Mouse (Mus musculus) hindlimb bud, embryonic 11.5 days (tissue): ENCODE measurements around the gene Cbwd1.

ENCODE experiments used
- DNase-seq: peaks from one replicate; pipeline ENCODE4 v3.0.0-alpha.2; 2012; ENCODE audit warnings: low read depth, low spot score; ENCODE audit errors: extremely low spot score

Cbwd1 gene

DNA sequence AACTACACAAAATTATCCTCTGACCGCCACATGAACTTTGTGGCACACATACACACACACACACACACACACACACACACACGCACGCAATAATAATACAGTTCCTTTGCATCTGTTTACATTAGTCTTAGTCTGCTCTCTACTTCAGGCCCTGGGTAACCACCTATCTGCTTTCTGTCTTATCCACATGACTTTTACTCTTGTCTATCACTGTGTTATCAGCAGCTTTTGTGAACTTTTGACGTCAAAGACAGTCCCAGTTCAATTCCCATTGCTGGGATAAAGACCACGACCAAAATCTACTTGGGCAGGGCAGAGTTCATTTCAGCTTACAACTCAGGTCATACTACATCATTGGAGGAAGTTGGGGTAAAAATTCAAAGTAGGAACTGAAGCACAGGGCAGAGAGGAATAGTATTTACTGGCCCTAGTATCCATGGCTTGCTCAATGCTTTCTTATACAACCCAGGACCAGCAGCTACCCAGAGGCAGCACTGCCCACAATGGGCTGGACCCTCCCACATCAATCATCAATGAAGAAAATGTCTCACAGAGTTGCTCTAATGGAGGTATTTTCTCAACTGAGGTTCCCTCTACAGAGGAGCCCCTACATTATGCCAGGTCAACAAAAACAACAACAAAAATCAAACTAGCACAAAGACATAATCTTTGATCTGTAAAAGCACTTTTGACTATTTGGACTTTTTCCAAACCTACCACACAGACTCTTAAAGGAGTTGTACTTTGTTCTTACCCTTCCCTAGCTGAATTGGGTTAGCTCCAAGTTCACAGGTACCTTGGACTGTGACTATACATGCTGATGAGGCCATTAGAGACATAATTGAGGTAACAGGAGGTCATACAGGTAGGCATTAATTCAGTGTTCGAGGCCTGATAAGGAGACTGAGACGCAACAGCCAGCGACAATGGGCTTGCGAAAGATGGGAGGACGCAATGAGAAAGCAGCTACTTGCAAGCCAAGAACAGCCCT, 17.7 kb upstream of the Cbwd1 start:
- no peak for DNase-seq

GRCm38 (mm10) chr19:24977991-24978390, 16.6 kb upstream of the Cbwd1 start:
- DNase-seq = no peak

DNA sequence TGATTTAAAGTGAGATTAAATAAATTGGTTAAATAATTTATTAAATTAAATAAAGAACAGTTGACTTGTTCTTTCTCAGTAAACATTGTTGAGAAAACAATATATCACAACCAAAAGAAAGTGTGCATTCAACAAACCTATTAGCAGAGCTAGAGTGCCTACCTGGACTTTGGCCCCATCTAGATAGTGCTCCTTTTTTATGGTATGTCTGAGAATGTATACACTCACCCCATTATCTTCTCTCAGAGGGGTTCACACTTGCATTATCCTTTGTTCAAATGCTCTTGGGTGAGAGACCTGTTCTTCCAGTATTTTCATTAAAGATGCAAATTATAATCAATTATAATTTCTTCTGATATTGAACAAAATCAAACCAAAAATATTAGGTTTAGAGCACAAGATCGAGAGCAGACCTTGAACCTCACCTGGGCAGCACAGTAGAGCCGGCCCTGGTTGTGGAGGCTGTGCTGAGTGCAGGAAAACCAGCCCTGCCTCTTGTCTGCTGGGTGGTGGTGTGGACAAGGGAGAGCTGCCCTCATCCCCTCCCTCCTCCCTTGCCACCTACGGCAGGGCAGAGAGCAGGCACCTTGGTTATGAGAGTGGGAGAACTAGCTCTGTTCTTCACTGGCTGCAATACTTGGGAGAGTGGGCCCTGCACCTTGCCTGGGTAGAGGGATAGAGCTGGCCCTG, 11.4 kb upstream of the Cbwd1 start:
- DNase-seq = no peak

DNA sequence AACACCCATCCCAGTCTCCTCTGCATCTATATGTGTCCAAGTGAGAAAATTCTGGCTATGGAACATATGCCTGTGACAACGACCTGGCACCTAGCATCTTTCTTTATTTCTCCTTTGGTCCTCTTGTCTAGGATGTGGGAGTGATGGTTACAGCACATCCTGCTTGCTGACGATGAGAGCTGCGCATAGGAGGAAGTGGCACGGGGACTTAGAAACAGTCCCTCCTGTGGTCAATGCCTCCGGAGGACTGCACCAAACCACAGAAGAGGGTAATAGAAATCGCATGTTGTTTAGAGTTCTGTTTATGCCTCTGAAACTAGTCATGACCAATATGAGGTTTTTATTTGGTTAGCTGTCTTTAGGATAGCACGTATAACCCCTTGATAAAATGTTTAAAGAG, 9.9 kb upstream of the Cbwd1 start:
- DNase-seq = no peak

GRCm38 (mm10) chr19:24966941-24967340, 5.5 kb upstream of the Cbwd1 start:
- no peak for DNase-seq

- DNase-seq = no peak
Observed at GRCm38 (mm10) chr19:24966203-24966602, 4.8 kb upstream of the Cbwd1 start.

DNA sequence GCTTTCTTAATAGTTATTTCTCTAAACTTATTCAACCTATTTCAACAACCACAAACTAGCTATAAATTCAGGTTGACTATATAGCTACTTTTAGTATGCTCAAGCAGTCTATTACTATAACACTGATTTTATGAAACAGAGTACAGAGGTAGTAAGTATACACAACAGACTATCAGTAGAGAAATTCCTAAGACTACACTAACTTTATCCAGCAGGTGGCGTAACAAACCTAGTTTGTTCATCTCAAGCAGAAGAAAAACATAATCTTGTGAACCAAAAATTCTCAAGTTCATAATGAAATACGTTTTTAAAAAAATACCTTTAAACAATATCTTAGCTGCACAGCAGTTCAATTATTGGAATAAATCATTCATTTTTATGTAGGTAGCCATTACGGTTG, 2.9 kb downstream of the Cbwd1 start:
- peak; percentile 52 for DNase-seq

- no peak for DNase-seq
Observed at GRCm38 (mm10) chr19:24945521-24946262, 15.7 kb downstream of the Cbwd1 start.

DNA sequence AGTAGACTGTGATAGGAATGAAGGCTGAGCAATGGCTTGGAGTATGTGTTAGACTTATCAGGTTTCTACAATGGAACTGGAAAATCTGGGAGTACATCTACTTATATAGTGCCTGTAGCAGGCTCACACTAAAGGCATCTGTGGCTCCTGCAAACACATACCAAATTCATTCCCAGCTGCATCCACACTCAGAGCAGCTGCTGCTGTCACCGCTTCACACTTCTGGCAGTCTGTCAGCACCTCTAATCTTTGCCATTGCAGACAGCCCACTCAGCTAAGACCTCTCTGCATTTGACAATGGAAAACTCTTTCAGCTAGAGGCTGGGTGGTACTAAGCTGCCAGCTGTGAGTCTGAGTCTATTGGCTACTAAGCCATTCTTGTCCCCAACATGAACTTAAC, 24.3 kb downstream of the Cbwd1 start:
- DNase-seq = no peak

DNA sequence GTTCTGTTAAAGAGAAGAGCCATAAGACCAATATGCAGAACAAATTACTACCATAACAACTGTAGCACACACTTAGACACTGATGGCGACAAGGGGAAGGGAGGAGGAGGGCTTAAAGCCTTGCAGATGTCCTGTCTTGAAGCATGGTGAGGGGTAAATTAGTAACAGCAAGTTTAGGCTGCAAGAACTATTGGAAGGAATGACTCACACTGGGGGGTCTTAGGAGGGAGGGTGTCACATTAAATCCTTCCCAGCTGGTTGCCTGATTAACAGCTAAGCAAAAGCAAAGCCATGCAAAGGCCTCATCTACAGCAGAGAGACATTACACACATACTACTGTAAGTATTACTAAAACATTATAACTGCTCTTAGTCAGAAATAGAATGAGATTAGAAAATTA, 32.4 kb downstream of the Cbwd1 start:
- no peak for DNase-seq

DNA sequence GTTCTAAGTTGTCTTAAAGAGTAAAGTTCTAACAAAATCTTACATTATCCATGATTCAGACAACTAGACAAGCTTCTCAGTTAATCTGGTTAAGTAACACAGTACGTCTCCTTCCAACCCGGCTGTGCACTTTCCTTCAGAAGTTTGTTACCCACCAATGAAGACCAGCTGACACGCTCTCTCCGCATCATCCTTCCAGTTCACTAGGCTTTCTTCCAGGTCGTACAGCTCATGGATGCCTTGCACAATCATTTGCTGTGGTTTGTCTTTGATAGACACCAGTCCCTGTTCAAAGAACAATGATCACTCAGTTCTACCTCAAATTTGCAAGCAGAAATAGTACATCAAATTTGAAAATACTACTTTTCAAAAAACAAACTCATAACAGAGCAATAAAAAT, 40.5 kb downstream of the Cbwd1 start:
- DNase-seq = no peak

DNA sequence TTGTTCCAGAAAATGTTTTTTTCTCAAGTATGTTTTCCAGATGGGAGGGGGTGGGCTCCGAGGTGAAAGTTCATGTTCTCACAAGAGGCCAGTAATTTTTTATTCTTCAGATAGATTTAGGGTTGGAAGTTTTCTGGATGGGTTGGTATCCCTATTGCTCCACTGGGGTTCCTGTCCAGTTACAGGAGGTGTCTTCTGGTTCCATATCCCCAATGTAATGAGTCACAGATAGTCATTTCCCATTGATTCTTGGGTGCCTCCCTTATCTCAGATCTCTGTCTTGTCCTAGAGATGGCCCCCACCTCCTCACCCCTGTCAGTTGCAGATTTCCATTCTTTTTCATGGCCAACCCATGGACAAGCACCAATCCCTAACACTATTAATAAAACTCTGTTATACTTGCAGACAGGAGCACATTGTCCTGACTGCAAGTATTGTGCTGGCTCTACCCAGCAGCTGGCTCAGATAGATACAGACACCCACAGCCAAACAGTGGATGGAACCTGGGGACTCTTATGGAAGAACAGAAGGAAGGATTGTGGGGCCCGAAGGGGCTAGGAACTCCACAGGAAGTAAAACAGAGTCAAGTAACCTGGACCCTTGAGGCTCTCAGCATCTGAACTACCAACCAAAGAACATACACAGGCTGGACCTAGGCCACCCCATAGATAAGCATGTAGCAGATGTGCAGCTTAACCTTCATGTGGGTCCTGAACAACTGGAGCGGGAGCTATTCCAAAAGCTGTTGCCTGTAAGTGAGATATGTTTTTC, 52.8 kb downstream of the Cbwd1 start:
- no peak for DNase-seq

DNA sequence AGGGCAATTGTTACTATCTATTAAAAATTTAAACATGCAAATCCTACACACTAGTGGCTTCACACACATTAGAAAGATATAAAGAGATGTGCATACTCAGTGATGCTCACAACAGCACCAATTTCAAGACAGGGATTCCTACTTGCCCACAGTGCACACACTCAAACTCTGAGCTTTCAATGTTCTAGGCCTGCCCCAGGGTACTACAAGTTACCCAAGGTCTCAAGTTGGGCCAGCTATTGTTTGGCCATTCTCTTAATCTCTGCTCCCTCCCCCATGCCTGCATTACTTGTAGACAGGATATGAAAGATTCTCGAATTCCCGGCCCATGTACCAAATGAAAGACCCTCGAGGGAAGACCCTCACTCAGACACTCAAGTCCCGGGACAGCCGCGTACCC, 53.8 kb downstream of the Cbwd1 start:
- no peak for DNase-seq

DNA sequence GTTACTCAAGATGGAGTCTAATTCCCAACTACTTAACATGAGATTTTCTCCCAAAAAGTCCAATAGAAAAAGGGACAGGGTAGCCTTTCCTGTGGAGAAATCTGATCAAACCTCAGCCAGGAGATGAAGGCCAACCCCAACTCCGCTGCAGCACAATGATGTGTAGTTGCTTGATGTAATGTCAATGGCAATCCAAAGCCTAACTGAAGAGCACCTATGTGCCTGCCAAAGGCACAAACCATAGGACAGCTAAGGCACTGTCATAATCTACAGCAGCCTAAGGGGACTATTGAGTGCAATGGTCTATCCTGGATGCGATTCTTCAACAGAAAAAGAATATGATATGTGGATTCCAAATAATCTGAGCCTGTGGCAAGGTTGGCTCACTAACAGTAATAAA, 58.6 kb downstream of the Cbwd1 start:
- no peak for DNase-seq

DNA sequence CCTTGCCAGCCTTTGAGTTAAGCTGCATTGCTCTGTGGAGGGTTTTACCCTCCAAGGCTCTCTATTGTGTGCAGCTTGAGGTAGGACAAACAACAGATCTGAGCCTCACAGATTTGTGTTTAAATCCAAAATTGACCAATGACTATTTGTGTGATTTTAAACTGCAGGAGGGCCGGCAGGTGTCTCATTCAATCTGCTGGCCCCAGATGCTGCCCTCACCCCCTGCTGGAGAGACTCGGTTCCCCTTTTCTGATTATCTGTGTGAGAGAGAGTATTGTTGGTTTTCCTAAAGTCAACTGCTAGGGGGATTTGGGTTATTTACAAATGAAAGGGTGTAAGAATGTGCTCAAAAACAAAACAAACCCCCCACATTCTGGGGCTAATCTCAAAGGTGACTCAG, 59.2 kb downstream of the Cbwd1 start:
- no peak for DNase-seq

DNA sequence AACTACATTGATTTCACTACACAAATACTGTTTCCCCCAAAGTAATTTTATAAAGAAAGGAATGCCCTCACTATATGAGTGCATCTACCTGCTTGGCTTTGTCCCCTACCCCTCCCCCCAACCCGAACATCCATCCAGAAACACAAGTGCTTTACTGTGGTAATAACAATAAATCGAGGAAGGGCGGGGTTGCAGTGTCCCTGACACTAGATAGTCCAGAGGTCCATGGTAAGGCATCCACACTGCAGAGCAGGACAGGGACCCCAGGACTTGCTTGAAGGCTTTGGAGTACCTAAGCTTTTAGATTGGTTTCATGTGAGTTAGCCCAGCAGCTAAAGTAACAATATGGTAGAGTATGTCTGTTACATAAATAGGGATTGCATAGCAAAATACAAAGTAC, 59.7 kb downstream of the Cbwd1 start:
- DNase-seq = no peak

- no peak for DNase-seq
Observed at GRCm38 (mm10) chr19:24900581-24901220, 60.7 kb downstream of the Cbwd1 start, which contains the start of gene Foxd4. Foxd4 (minus strand) TSS chr19:24901197.

DNA sequence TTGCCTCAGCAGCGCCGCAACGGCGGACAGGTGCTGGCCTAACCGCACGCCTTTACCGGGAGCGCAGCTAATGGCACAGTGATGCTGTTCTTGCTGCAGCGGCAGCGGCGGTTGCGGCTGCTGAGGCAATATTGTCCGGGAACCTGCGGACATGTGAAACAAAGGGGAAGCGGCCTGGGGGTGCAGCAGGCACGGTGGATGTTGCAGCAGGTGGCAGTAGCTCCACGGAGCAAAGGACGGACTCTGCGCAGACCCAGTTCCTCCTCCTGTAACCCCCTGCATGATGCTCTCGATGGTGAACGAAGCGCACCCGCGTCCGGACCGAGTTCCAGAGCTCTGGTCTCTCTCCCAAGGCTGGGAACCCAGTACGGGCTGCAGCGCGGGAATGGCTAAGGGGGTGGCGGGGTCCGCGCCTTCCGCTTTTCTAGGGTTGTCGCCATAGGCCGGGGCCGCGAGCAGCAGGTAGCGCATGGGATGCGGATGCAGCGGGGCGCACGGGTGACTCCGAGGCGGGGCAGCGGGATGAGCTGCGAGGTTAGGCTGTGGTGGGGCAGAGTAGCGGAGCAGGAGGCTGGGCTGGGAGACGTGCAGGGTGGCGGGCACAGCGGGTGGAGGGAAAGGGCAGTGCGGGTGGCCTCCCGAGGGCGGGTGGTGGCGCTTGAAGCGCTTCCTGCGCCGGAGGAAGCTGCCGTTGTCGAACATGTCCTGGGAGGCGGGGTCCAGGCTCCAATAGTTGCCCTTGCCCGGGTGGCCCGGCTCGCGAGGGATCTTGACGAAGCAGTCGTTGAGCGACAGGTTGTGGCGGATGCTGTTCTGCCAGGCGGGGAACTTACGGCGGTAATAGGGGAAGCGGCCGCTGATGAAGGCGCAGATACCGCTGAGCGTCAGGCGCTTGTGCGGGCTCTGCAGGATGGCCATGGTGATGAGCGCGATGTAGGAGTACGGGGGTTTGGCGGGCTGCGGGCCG, 61.5 kb downstream of the Cbwd1 start:
- no peak for DNase-seq
